Mouse (Mus musculus) layer of hippocampus, postnatal 14 days (tissue): ENCODE results near the gene Vps35l. TPM values are rescaled to one million over a fixed set of nuclear protein-coding genes. Genes with fewer than 3 reads are reported as not detected.

Source experiments
- DNase-seq, 2 experiments: peaks; one replicate each; pipeline ENCODE4 v3.0.0; 2021 to 2022; ENCODE audit warnings: low spot score in 2 of 2, mixed read lengths in 1 of 2
- total RNA-seq, 2 experiments: library from RNA; stranded (reverse); gene quantifications; 2 replicates each; pipeline ENCODE4 v1.2.3; 2021

Vps35l gene
- total RNA-seq, 2 experiments from 2014 or later: 59.5 to 61.9 TPM

- no peak for DNase-seq
These were observed 8.2 kb upstream of the Vps35l start for GRCm38 (mm10) chr7:118731781-118732180.

GRCm38 (mm10) chr7:118733225-118733624 is 6.8 kb upstream of the Vps35l start:
- DNase-seq: no peak

GRCm38 (mm10) chr7:118738730-118739129 is 1.3 kb upstream of the Vps35l start:
- DNase-seq: peak in 1 of 2 experiments; percentile 26

- peak; percentile 94 to 97 for DNase-seq
These were observed 709 bp downstream of the Vps35l start for GRCm38 (mm10) chr7:118740532-118741338.

GRCm38 (mm10) chr7:118742278-118742677 is 2.3 kb downstream of the Vps35l start:
- no peak for DNase-seq

- DNase-seq: no peak
These were observed 4.7 kb downstream of the Vps35l start for GRCm38 (mm10) chr7:118744766-118745165.

GRCm38 (mm10) chr7:118747891-118748672 is 8.1 kb downstream of the Vps35l start:
- DNase-seq: peak; percentile 50 to 64

- no peak for DNase-seq
These were observed 9.7 kb downstream of the Vps35l start for GRCm38 (mm10) chr7:118749706-118750105.

GRCm38 (mm10) chr7:118751625-118752024 is 11.6 kb downstream of the Vps35l start:
- no peak for DNase-seq

- no peak for DNase-seq
These were observed 15.7 kb downstream of the Vps35l start for GRCm38 (mm10) chr7:118755756-118756155.

GRCm38 (mm10) chr7:118756490-118757265 is 16.7 kb downstream of the Vps35l start:
- DNase-seq: no peak

- no peak for DNase-seq
These were observed 18.3 kb downstream of the Vps35l start for GRCm38 (mm10) chr7:118758369-118758768.

- DNase-seq: no peak
These were observed 19.3 kb downstream of the Vps35l start for GRCm38 (mm10) chr7:118759372-118759771.

- no peak for DNase-seq
These were observed 23.9 kb downstream of the Vps35l start for GRCm38 (mm10) chr7:118763939-118764338.

- no peak for DNase-seq
These were observed 24.7 kb downstream of the Vps35l start for GRCm38 (mm10) chr7:118764725-118765124.

- no peak for DNase-seq
These were observed 25.6 kb downstream of the Vps35l start for GRCm38 (mm10) chr7:118765604-118766003.

GRCm38 (mm10) chr7:118766119-118766833 is 26.2 kb downstream of the Vps35l start:
- DNase-seq: peak; percentile 74 to 80

GRCm38 (mm10) chr7:118766834-118767224 is 26.8 kb downstream of the Vps35l start:
- DNase-seq: no peak

- DNase-seq: no peak
These were observed 29.2 kb downstream of the Vps35l start for GRCm38 (mm10) chr7:118769208-118769607.

GRCm38 (mm10) chr7:118769655-118770054 is 29.6 kb downstream of the Vps35l start:
- no peak for DNase-seq

- DNase-seq: no peak
These were observed 33.0 kb downstream of the Vps35l start for GRCm38 (mm10) chr7:118773027-118773426.
